Mouse (Mus musculus): ENCODE data around the gene Git1.

DNA sequence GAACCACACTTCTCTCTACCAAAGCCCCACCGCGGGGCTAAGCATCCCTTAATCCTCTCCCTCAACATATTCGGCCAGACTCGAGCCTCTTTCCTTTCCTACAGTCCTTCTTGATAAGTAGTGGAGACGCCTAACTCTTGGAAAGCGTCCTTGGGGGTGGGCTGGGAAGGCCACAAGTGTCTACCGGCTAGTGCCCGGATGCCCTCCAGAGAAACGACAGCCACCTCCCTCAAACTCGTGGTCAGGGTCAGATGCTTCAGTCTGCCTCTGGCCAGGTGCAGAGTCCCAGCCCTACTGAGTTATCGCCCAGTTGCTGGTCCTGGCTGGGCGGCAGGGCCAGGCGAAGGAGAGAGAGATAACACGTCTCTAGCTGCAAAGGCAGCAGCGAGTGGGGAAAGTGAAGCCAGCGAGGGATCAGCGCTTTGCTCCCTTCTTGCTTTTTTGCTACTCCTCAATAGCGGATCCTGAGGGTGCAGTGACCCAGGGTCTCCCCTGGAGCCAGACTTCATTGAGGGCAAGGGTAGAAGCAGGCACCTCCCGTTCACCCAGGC lies 21.0 kb downstream of the Git1 start:
- TF ChIP-seq CTCF (IDR thresholded peaks at IDR 0.05; ENCODE audit: borderline replicate concordance, extremely low read depth, insufficient read depth, insufficient read length) = no peak
- TF ChIP-seq POLR2A (IDR thresholded peaks at IDR 0.05; ENCODE audit: borderline replicate concordance, extremely low read depth, insufficient read depth, insufficient read length, poor library complexity, severe bottlenecking) = no peak
